Mouse (Mus musculus) heart, embryonic 13.5 days (tissue): ENCODE measurements around the gene Gm20683. TPM values are rescaled to one million over a fixed set of nuclear protein-coding genes. Genes with fewer than 3 reads are reported as not detected.

Experiments
- ATAC-seq: fragments of 200-750 bp; cut with Nextera tagmentation; 2 replicates; pipeline ENCODE4 v1.8.0; 2017; ENCODE audit warnings: moderate TSS enrichment; ENCODE audit not compliant: insufficient number of reproducible peaks, low FRiP score, low TSS enrichment; ENCODE audit errors: extremely low read depth
- H3K27ac ChIP-seq: fragments of 300-500 bp; sonication (generic); replicated peaks from 2 replicates; pipeline ENCODE4 v1.5.1; 2015; ENCODE audit warnings: moderate library complexity, mild to moderate bottlenecking, inconsistent platforms
- H3K27me3 ChIP-seq: fragments of 300-500 bp; sonication (generic); replicated peaks from 2 replicates; pipeline ENCODE4 v1.6.1; 2015; ENCODE audit warnings: mild to moderate bottlenecking, inconsistent platforms
- H3K36me3 ChIP-seq: fragments of 300-500 bp; sonication (generic); 2 replicates; pipeline ENCODE4 v1.6.1; 2015; ENCODE audit warnings: mild to moderate bottlenecking, inconsistent platforms
- H3K4me1 ChIP-seq: fragments of 300-500 bp; sonication (generic); 2 replicates; pipeline ENCODE4 v1.6.1; 2015; ENCODE audit warnings: inconsistent platforms
- H3K4me2 ChIP-seq: fragments of 300-500 bp; sonication (generic); 2 replicates; pipeline ENCODE4 v1.6.1; 2015; ENCODE audit warnings: inconsistent platforms, mild to moderate bottlenecking, moderate library complexity
- H3K4me3 ChIP-seq: fragments of 300-500 bp; sonication (generic); 2 replicates; pipeline ENCODE4 v1.5.1; 2015; ENCODE audit warnings: moderate library complexity, mild to moderate bottlenecking, inconsistent platforms
- H3K9ac ChIP-seq: fragments of 300-500 bp; sonication (generic); 2 replicates; pipeline ENCODE4 v1.6.1; 2015; ENCODE audit warnings: inconsistent platforms, mild to moderate bottlenecking, moderate library complexity
- H3K9me3 ChIP-seq: fragments of 300-500 bp; sonication (generic); 2 replicates; pipeline ENCODE4 v1.6.1; 2016; ENCODE audit warnings: inconsistent platforms
- WGBS: fragments of 180-500 bp; shearing (Covaris S2); methylation state at CpG from one replicate; pipeline ENCODE4 v1.1.7; 2015; ENCODE audit warnings: mixed read lengths; 5-methylcytosine and 5-hydroxymethylcytosine counted together
- polyA plus RNA-seq: library from polyadenylated mRNA; unstranded; fragments of >200 nt; fragmentation: Nextera tagmentation; extraction: Ambion mirVana; gene quantifications from 2 replicates; pipeline ENCODE4 v1.2.1, GENCODE M21; 2015

Gm20683 gene
- polyA plus RNA-seq, 1 experiment from 2014 or later = 2.4 TPM

DNA sequence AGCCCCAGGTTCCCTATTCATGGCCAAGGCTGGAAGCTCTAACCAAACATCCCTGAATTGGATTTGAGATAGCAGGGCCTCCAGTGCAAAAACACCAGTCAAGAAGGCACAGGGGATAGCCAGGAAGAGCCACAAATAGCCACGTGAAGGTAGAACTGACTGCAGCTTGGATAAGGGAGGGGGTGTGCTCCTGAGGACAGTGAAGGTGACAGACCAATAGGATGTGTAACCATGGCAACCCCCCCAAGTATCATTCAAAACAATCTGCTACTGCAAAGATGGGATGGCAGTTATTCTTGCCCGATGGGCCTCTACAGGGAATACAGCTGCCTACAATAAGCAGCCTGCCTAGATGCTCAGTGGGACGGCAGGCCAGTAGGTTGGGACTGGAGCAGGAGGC lies 4.0 kb downstream of the Gm20683 start:
- Histone ChIP-seq H3K9ac (peak overlapping the region; percentile 84), H3K36me3 (peaks cover 69% of the 10 kb centered on the region), H3K27me3 (no peaks in the 10 kb centered on the region), H3K9me3 (no peaks in the 10 kb centered on the region), H3K4me2 (peak overlapping the region; percentile 86), H3K4me1 (peaks cover 49% of the 10 kb centered on the region), H3K4me3 (peak overlapping the region; percentile 53; the same call in 1 of the 2 replicates), H3K27ac (peak overlapping the region; percentile 74)
- 44% methylated on average over 3 of the region's 3 CpGs for WGBS
- ATAC-seq = no peak

DNA sequence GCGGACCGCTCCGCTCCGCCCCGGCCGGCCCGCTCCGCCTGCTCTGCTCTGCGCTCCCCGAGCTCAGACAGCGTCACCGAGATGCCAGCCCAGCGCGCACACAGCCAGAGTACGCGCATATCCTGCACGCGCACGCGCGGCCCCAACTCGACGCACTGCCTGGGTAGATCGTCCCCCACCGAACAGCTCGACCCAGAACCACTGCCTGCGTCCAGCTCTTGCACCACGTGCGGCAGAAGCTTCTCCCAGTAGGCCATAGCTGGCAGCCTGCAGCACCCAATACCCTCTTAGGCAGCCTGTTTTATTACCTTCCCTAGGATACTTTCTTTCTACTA lies 4.5 kb downstream of the Gm20683 start, which contains the start of gene Rhbdl1:
Gene Rhbdl1, minus strand, starts transcription at position 220 of the 335 bp plus-strand sequence.
- ATAC-seq = no peak
- H3K27ac ChIP-seq = peak within 1 kb of the TSS; percentile 74

DNA sequence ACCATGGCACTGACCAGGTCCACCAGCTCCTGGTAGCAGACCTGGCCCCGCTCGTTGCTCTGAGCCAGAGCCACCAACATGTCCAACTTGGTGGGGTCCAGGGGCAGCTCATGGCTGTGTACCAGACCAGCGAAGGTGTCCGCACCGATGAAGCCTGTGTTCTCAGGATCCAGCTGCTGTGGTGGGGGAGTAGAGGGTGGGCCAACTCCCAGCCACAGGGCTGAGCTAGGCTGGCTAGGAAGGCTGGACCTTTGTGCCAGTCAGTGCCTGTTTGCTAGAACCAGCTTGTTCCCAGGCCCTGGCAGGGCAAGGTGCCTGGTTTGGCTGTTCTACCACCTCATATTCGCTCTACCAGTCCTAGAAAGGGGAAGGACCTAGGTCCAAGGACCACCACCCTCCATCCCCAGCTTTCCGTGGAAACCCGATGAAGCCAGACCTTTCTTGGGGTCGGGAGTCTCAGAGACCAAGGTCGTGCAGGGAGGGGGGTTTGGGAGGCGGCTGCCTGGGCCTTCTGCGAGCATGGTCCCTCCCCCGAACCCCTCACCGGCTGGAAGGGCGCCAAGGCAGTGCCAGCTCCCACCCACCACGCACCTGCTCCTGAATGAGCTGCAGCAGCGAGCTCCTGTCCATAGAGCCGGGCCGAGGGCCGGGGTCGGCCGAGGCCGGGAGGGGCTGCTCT lies 5.0 kb downstream of the Gm20683 start:
- Histone ChIP-seq H3K9me3 (no peaks in the 10 kb centered on the region), H3K4me1 (peaks cover 56% of the 10 kb centered on the region), H3K36me3 (peaks cover 63% of the 10 kb centered on the region), H3K27me3 (no peaks in the 10 kb centered on the region), H3K4me3 (peak overlapping the region; percentile 53), H3K27ac (peak overlapping the region; percentile 74), H3K4me2 (peak overlapping the region; percentile 86), H3K9ac (peak overlapping the region; percentile 84)
- ATAC-seq = no peak
- WGBS = 20% methylated on average over 21 of the region's 23 CpGs

More for the DNA sequence above, 4.5 kb downstream of the Gm20683 start, which contains the start of gene Rhbdl1:
- H3K27me3 ChIP-seq = no peaks in the 10 kb centered on the region
- no peaks in the 10 kb centered on the region for H3K9me3 ChIP-seq
- peak within 1 kb of the TSS; percentile 84 for H3K9ac ChIP-seq
- H3K4me2 ChIP-seq = peak within 1 kb of the TSS; percentile 86
- H3K4me1 ChIP-seq = peaks cover 51% of the 10 kb centered on the region
- H3K36me3 ChIP-seq = peaks cover 64% of the 10 kb centered on the region
- WGBS = 2% methylated on average over 29 of the region's 29 CpGs
- peak within 1 kb of the TSS; percentile 53 for H3K4me3 ChIP-seq

DNA sequence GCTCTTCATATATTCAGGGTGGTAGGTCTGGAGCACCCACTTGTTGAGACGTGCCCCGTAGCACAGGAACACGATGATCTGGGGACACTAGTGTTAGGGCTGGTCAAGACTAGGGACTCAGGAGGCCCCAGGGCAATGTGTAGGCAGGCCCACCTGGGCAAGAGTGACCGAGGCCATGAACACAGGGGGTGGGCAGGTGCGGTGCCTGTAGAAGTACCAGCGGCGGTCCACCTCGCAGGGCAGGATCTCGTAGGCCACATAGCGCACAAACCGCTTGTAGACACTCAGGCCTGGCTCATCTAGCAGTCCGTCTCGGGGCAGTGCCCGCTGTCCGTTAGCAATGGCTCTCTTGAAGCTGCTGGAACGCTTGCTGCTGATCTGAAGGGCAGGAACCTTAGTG lies 5.7 kb downstream of the Gm20683 start:
- ATAC-seq = no peak
- peaks cover 63% of the 10 kb centered on the region for H3K36me3 ChIP-seq
- no peak overlapping the region for H3K4me3 ChIP-seq
- peaks cover 63% of the 10 kb centered on the region for H3K4me1 ChIP-seq
- peak overlapping the region; percentile 92; the same call in 1 of the 2 replicates for H3K9ac ChIP-seq
- peak overlapping the region; percentile 86 for H3K4me2 ChIP-seq
- WGBS = 94% methylated on average over 16 of the region's 16 CpGs
- H3K27me3 ChIP-seq = no peaks in the 10 kb centered on the region
- 0 out of 2 replicates have a peak overlapping the region, but pooled peaks have one; percentile 74 for H3K27ac ChIP-seq
- H3K9me3 ChIP-seq = no peaks in the 10 kb centered on the region

DNA sequence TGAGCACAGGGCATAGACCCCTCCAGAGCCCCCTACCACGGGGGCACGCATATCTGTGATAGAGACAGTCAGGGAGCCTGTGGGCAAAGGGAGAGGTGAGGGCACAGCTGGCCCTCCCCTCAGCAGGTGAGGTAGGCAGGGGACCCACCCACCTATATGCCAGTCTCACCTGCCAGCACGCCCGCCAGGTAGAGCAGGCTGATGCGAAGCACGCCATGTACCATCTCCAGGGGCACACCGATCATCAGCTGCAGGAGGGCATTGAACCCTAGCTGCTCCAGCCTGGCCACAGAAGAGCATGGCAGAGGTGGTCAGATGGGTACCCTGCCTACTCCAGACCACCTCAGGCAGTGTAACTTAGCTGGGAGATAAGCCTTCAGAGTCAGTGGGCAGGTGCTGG lies 6.3 kb downstream of the Gm20683 start:
- Histone ChIP-seq H3K27ac (no peak overlapping the region), H3K9me3 (no peaks in the 10 kb centered on the region), H3K27me3 (no peaks in the 10 kb centered on the region), H3K4me1 (peaks cover 68% of the 10 kb centered on the region), H3K4me2 (peak overlapping the region; percentile 99), H3K9ac (peak overlapping the region; percentile 92), H3K36me3 (peaks cover 63% of the 10 kb centered on the region), H3K4me3 (peak overlapping the region; percentile 74; the same call in 1 of the 2 replicates)
- 91% methylated on average over 7 of the region's 7 CpGs for WGBS
- ATAC-seq = no peak

DNA sequence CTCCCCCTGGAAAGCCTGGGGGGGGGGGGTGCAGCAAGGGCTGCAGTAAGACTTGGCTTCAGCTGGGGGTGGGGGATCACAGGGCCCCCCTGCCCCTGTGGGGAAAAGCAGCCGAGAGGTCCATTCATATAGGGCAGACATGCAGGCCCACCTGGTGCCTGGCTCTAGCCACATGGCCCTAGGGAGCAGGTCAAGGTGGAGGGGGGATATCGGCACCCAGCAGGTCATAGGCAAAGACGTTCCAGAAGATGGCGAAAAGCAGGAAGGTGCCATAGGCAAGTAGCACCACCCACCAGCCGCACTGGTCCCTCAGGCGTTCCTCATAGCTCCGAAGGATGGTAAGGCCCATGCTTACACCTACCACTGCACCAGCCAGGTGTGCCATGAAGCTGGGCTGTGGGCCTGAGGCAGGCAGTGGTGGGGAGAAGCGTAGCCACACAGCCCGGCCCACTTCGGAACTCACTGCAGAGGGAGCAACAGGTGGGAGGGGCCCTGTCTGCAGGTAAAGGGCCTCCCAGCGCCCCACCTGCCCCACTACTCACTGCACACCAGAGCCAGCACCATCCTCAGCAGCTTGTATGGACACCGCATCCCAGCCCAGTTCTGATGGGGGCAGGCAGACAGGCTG lies 6.9 kb downstream of the Gm20683 start:
- ATAC-seq = no peak
- Histone ChIP-seq H3K4me3 (peak overlapping the region; percentile 74), H3K9me3 (no peaks in the 10 kb centered on the region), H3K9ac (peak overlapping the region; percentile 92), H3K27me3 (no peaks in the 10 kb centered on the region), H3K4me1 (peaks cover 74% of the 10 kb centered on the region), H3K27ac (peak overlapping the region; percentile 98), H3K36me3 (peaks cover 63% of the 10 kb centered on the region), H3K4me2 (peak overlapping the region; percentile 99)
- 85% methylated on average over 12 of the region's 12 CpGs for WGBS

DNA sequence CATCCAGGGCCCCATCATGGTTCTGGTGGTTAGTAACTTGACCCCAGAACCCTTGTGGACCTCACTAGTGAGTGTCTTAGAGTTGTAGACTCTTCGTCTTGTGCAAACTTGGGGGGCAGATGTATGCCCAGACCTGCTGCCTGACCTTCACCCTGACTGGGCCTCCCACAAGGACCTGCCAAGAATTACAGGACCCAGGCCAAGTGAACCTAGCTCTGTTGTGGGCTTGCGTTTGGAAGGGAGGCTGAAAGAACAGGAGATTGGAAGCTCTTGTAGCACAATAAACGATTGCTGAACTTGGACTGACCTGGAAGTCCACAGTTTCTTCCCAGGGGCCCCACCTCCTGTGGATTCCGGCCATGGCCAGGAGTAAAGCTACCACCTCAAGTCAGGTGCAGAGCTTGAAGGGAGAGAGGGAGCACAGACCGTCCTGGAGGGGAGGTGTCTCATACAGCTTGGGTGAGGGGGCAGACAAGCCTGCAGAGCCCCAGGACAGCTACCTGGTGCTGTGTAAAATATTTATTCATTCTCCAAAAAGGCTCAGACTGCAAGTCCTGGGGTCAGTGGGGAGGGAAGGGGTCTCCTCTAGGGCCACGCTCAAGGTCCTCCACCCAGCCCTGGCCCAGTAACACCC lies 7.5 kb downstream of the Gm20683 start:
- ATAC-seq = no peak
- peak overlapping the region; percentile 92 for H3K9ac ChIP-seq
- H3K4me1 ChIP-seq = peaks cover 78% of the 10 kb centered on the region
- H3K4me3 ChIP-seq = peak overlapping the region; percentile 74
- no peaks in the 10 kb centered on the region for H3K27me3 ChIP-seq
- no peaks in the 10 kb centered on the region for H3K9me3 ChIP-seq
- H3K27ac ChIP-seq = peak overlapping the region; percentile 98
- WGBS = 21% methylated on average over 6 of the region's 6 CpGs
- peaks cover 58% of the 10 kb centered on the region for H3K36me3 ChIP-seq
- peak overlapping the region; percentile 99 for H3K4me2 ChIP-seq

DNA sequence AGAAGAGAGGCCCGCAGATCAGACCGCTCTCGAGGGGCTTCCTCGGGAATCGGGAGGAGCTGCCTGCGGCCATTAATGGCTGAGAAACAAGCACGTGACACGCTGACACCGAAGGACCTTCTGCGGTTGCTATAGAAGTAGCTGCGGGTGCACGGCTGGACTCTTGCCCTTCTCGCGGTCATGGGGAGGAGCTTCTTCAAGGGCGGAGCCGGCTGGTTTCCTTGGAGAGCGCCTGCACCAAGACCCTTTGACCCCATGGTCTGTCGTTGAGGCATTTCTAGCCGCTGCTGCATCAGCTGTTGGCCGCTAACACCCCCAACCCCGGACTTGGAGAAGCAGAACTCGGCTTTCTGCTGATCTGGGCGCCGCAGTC lies 8.3 kb downstream of the Gm20683 start, which contains the start of gene Stub1:
Gene Stub1, minus strand, starts transcription at position 114 of the 373 bp plus-strand sequence.
- under 1% methylated on average over 24 of the region's 24 CpGs for WGBS
- peaks cover 82% of the 10 kb centered on the region for H3K4me1 ChIP-seq
- peak within 1 kb of the TSS; percentile 99 for H3K4me2 ChIP-seq
- H3K27ac ChIP-seq = peak within 1 kb of the TSS; percentile 98
- H3K36me3 ChIP-seq = peaks cover 50% of the 10 kb centered on the region
- H3K27me3 ChIP-seq = no peaks in the 10 kb centered on the region
- no peaks in the 10 kb centered on the region for H3K9me3 ChIP-seq
- H3K4me3 ChIP-seq = peak within 1 kb of the TSS; percentile 74
- peak; percentile 64 for ATAC-seq
- H3K9ac ChIP-seq = peak within 1 kb of the TSS; percentile 92

DNA sequence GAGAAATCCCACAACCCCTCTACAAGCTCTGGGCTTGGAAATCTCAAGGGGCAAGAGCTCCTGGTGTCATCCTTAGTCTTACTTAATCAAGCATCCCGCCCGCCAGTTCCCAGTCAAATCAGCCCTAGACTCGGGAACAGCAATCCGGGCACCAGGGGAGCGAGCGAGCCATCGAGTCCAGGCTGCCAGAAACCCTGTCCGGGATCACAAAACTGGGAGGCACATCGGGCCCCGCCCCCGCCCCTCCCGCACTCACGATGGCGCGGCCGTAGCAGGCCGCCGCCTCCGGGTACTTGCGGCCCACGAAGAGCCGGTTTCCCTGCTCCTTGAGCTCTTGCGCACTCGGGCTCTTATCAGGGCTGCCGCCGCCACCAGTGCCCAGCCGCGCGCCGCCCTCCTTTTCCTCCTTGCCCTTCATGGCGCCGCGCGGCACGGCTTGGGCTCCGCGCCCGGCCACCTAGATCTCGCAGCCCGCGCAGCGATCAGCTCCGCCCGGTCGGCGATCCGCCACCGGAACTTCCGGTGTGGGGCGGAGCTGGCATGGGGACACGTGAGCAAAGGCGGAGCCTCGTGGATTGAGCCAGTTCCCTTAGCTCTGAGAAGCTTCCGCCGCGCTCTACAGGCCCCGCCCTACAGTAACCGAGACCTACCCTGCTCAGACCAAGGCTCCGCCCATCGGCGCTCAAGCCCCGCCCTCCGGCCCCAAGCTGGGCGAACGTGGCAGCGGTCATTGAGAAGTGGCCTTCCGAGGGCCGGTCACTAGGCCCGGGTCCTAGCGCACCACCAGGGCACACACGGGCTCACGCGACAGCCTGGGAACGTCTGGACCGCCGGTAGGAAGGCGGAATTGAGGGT lies 8.9 kb downstream of the Gm20683 start:
- Histone ChIP-seq H3K4me2 (peak overlapping the region; percentile 99), H3K27me3 (no peaks in the 10 kb centered on the region), H3K27ac (peak overlapping the region; percentile 98), H3K9me3 (no peaks in the 10 kb centered on the region), H3K4me1 (peaks cover 81% of the 10 kb centered on the region), H3K4me3 (peak overlapping the region; percentile 74), H3K36me3 (peaks cover 50% of the 10 kb centered on the region), H3K9ac (peak overlapping the region; percentile 92)
- under 1% methylated on average over 77 of the region's 77 CpGs for WGBS
- ATAC-seq = peak; percentile 94

DNA sequence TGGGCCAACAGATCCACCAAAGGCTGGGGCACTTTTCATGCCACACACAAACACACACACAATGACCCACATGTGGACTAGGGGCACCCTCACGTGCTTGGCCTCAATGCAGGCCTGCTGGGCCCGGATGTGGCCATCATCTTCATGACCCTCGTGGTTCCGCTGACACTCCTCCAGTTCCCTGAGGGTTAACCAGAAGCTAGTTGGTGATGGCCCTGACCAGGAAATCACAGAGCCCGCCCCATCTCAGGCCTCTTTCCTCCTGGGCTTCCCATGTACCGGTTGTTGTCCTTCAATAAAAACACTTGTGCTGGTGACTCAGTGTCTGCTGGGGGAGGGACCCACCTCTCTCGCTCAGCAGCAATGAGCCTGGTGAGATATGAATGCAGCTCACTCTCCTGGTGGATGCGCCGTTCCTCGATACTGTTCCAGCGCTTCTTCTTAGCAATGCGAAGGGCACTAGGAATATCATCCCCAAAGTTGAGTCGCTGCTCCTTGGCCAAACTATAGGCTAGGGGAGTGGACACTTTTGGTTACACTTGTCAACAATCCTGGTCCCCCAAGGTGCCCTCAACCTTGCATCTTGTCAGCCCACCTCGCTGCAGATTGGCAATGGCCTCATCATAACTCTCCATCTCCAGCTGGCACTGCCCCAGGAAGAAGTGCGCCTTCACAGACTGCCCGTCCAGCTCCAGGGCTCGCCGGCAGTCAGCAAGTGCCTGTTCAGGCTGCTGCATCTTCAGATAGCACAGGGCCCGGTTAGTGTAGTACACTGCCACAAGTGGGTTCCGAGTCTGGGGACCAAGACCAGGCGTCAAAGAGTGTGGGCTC lies 9.9 kb downstream of the Gm20683 start:
- Histone ChIP-seq H3K4me2 (peak overlapping the region; percentile 99), H3K36me3 (peaks cover 57% of the 10 kb centered on the region), H3K27ac (peak overlapping the region; percentile 98), H3K4me3 (peak overlapping the region; percentile 74), H3K9ac (peak overlapping the region; percentile 92), H3K9me3 (no peaks in the 10 kb centered on the region), H3K4me1 (peaks cover 71% of the 10 kb centered on the region), H3K27me3 (no peaks in the 10 kb centered on the region)
- ATAC-seq = no peak
- 46% methylated on average over 21 of the region's 21 CpGs for WGBS
